Mouse (Mus musculus): Measurements from ENCODE around the gene Drg2. TPM values are rescaled to one million over a fixed set of nuclear protein-coding genes. Genes with fewer than 3 reads are reported as not detected.

The Drg2 gene
- polyA plus RNA-seq, 1 experiment from 2014 or later, result 86.5 TPM

Other genes with a start within 250 kb of the Drg2 start
- 37.3 and 40.3 TPM in 2 replicates for gene Srebf1, start 232.0 kb upstream of the Drg2 start, polyA plus RNA-seq (2014; fragmentation: Nextera tagmentation; extraction: Ambion mirVana)
- gene Tom1l2, start 101.7 kb upstream of the Drg2 start, polyA plus RNA-seq (2014; fragmentation: Nextera tagmentation; extraction: Ambion mirVana), result 47.3 and 49.0 TPM in 2 replicates
- 6.1 and 6.9 TPM in 2 replicates for gene Drc3, start 101.3 kb upstream of the Drg2 start, polyA plus RNA-seq (2014; fragmentation: Nextera tagmentation; extraction: Ambion mirVana)
- 25.8 and 26.5 TPM in 2 replicates for gene Gid4, start 37.4 kb upstream of the Drg2 start, polyA plus RNA-seq (2014; fragmentation: Nextera tagmentation; extraction: Ambion mirVana)
- gene Atpaf2, start 36.1 kb upstream of the Drg2 start, polyA plus RNA-seq (2014; fragmentation: Nextera tagmentation; extraction: Ambion mirVana), result 39.8 and 44.4 TPM in 2 replicates
- gene Myo15, start 14.7 kb downstream of the Drg2 start, polyA plus RNA-seq (2014; fragmentation: Nextera tagmentation; extraction: Ambion mirVana), result 0.31 and 0.35 TPM in 2 replicates
- 19.2 and 20.4 TPM in 2 replicates for gene Alkbh5, start 81.8 kb downstream of the Drg2 start, polyA plus RNA-seq (2014; fragmentation: Nextera tagmentation; extraction: Ambion mirVana)
- gene Llgl1, start 245.1 kb downstream of the Drg2 start, polyA plus RNA-seq (2014; fragmentation: Nextera tagmentation; extraction: Ambion mirVana), result 43.8 and 46.1 TPM in 2 replicates